Mouse (Mus musculus): Measurements from ENCODE around the gene Trat1. TPM values are rescaled to one million over a fixed set of nuclear protein-coding genes. Genes with fewer than 3 reads are reported as not detected.

Gene Trat1
- polyA plus RNA-seq, 2 experiments: 0.36 TPM; not detected in 1

DNA sequence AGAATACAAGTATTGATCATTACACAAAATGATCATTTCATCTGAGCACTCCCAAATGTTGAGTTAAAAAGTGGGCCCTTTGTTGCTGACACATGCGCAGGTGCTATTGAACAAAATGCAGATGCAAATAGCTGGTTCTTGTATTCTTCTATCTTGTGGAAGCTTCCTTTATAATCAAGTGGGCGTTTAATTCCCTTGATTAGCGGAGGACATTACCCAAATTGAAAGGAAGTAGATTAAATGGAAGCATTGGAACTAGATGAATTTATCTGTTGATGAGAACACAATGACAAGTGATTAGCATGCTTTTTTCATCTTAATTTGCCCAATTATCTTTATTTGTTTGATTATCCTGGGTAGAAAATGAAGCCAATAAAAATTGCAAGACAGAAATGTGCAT lies 51.6 kb downstream of the Trat1 start:
- no peak overlapping the region for H3K9ac ChIP-seq (ENCODE audit: low read depth, low read length, severe bottlenecking)
- no peaks in the 10 kb centered on the region for H3K4me1 ChIP-seq (ENCODE audit: control insufficient read depth, insufficient read depth, low read length)
- H3K27ac ChIP-seq (replicated peaks; ENCODE audit: low read depth, low read length): no peak overlapping the region
- H3K4me3 ChIP-seq (replicated peaks; ENCODE audit: low read length): no peak overlapping the region
- ATAC-seq (ENCODE audit: low FRiP score, low read depth) (no peak), DNase-seq (ENCODE audit: low spot score) (no peak)
- no peak for TF ChIP-seq POLR2A (IDR thresholded peaks at IDR 0.05; ENCODE audit: borderline replicate concordance, extremely low read depth, insufficient read depth, insufficient read length)
- WGBS: 92% methylated on average over 3 of the region's 3 CpGs
- no peaks in the 10 kb centered on the region for H3K27me3 ChIP-seq (ENCODE audit: control insufficient read depth, insufficient read depth, low read length)
- H3K9me3 ChIP-seq (ENCODE audit: control insufficient read depth, low read length): no peaks in the 10 kb centered on the region
- H3K4me2 ChIP-seq (replicated peaks; ENCODE audit: low read depth, low read length, severe bottlenecking): no peak overlapping the region
- no peaks in the 10 kb centered on the region for H3K36me3 ChIP-seq (ENCODE audit: control insufficient read depth, insufficient read depth, low read length)

- H3K4me3 ChIP-seq (replicated peaks; ENCODE audit: low read length): no peak overlapping the region
- ATAC-seq (ENCODE audit: low FRiP score, low read depth) (no peak), DNase-seq (ENCODE audit: low spot score) (no peak)
- H3K36me3 ChIP-seq (ENCODE audit: control insufficient read depth, insufficient read depth, low read length): no peaks in the 10 kb centered on the region
- WGBS: 52% methylated on average over 3 of the region's 3 CpGs
- H3K4me2 ChIP-seq (replicated peaks; ENCODE audit: low read depth, low read length, severe bottlenecking): no peak overlapping the region
- H3K4me1 ChIP-seq (ENCODE audit: control insufficient read depth, insufficient read depth, low read length): no peaks in the 10 kb centered on the region
- H3K27me3 ChIP-seq (ENCODE audit: control insufficient read depth, insufficient read depth, low read length): no peaks in the 10 kb centered on the region
- H3K9ac ChIP-seq (ENCODE audit: low read depth, low read length, severe bottlenecking): no peak overlapping the region
- H3K27ac ChIP-seq (replicated peaks; ENCODE audit: low read depth, low read length): no peak overlapping the region
- no peaks in the 10 kb centered on the region for H3K9me3 ChIP-seq (ENCODE audit: control insufficient read depth, low read length)
- no peak for TF ChIP-seq POLR2A (IDR thresholded peaks at IDR 0.05; ENCODE audit: borderline replicate concordance, extremely low read depth, insufficient read depth, insufficient read length)
These were observed 52.1 kb downstream of the Trat1 start for GRCm38 (mm10) chr16:48719679-48720078.

GRCm38 (mm10) chr16:48716343-48716742 lies 55.5 kb downstream of the Trat1 start:
- DNase-seq (ENCODE audit: low spot score): no peak
- Histone ChIP-seq H3K27ac (replicated peaks; ENCODE audit: low read depth, low read length) (no peak overlapping the region), H3K4me2 (replicated peaks; ENCODE audit: low read depth, low read length, severe bottlenecking) (no peak overlapping the region), H3K9me3 (ENCODE audit: control insufficient read depth, low read length) (no peaks in the 10 kb centered on the region), H3K36me3 (ENCODE audit: control insufficient read depth, insufficient read depth, low read length) (no peaks in the 10 kb centered on the region), H3K4me3 (replicated peaks; ENCODE audit: low read length) (no peak overlapping the region), H3K27me3 (ENCODE audit: control insufficient read depth, insufficient read depth, low read length) (no peaks in the 10 kb centered on the region), H3K9ac (ENCODE audit: low read depth, low read length, severe bottlenecking) (no peak overlapping the region), H3K4me1 (ENCODE audit: control insufficient read depth, insufficient read depth, low read length) (no peaks in the 10 kb centered on the region)
- no peak for ATAC-seq (ENCODE audit: low FRiP score, low read depth)
- no peak for TF ChIP-seq POLR2A (IDR thresholded peaks at IDR 0.05; ENCODE audit: borderline replicate concordance, extremely low read depth, insufficient read depth, insufficient read length)

- ATAC-seq (ENCODE audit: low FRiP score, low read depth) (no peak), DNase-seq (ENCODE audit: low spot score) (no peak)
- Histone ChIP-seq H3K4me1 (ENCODE audit: control insufficient read depth, insufficient read depth, low read length) (no peaks in the 10 kb centered on the region), H3K9ac (ENCODE audit: low read depth, low read length, severe bottlenecking) (no peak overlapping the region), H3K9me3 (ENCODE audit: control insufficient read depth, low read length) (no peaks in the 10 kb centered on the region), H3K4me2 (replicated peaks; ENCODE audit: low read depth, low read length, severe bottlenecking) (no peak overlapping the region), H3K36me3 (ENCODE audit: control insufficient read depth, insufficient read depth, low read length) (no peaks in the 10 kb centered on the region), H3K4me3 (replicated peaks; ENCODE audit: low read length) (no peak overlapping the region), H3K27me3 (ENCODE audit: control insufficient read depth, insufficient read depth, low read length) (no peaks in the 10 kb centered on the region), H3K27ac (replicated peaks; ENCODE audit: low read depth, low read length) (no peak overlapping the region)
- 90% methylated on average over 3 of the region's 3 CpGs for WGBS
- no peak for TF ChIP-seq POLR2A (IDR thresholded peaks at IDR 0.05; ENCODE audit: borderline replicate concordance, extremely low read depth, insufficient read depth, insufficient read length)
These were observed 69.9 kb downstream of the Trat1 start for GRCm38 (mm10) chr16:48701896-48702295.

Other genes starting within 250 kb of the Trat1 start
- not detected in 2 replicates for gene Retnlb, start 44.8 kb upstream of the Trat1 start, polyA plus RNA-seq (2012; rRNA removed)
- not detected in 2 replicates for gene Retnlb, start 44.8 kb upstream of the Trat1 start, polyA plus RNA-seq (2014; fragmentation: Nextera tagmentation; extraction: Ambion mirVana)
- 0.61 TPM in 1 of 2 replicates, not detected in the other for gene Retnla, start 70.5 kb upstream of the Trat1 start, polyA plus RNA-seq (2012; rRNA removed)
- not detected in 2 replicates for gene Retnla, start 70.5 kb upstream of the Trat1 start, polyA plus RNA-seq (2014; fragmentation: Nextera tagmentation; extraction: Ambion mirVana)
- 0.24 and 0.58 TPM in 2 replicates for gene Retnlg, start 100.6 kb upstream of the Trat1 start, polyA plus RNA-seq (2012; rRNA removed)
- gene Retnlg, start 100.6 kb upstream of the Trat1 start, polyA plus RNA-seq (2014; fragmentation: Nextera tagmentation; extraction: Ambion mirVana): 0.37 TPM in 1 of 2 replicates, not detected in the other
- 46.9 and 53.0 TPM in 2 replicates for gene Dzip3, start 222.1 kb upstream of the Trat1 start, polyA plus RNA-seq (2012; rRNA removed)
- 36.4 and 39.8 TPM in 2 replicates for gene Dzip3, start 222.1 kb upstream of the Trat1 start, polyA plus RNA-seq (2014; fragmentation: Nextera tagmentation; extraction: Ambion mirVana)
- gene Cip2a, start 222.2 kb upstream of the Trat1 start, polyA plus RNA-seq (2012; rRNA removed): 33.2 and 37.5 TPM in 2 replicates
- gene Cip2a, start 222.2 kb upstream of the Trat1 start, polyA plus RNA-seq (2014; fragmentation: Nextera tagmentation; extraction: Ambion mirVana): 26.2 and 26.7 TPM in 2 replicates

All from limb, embryonic 14.5 days (tissue).